Mouse (Mus musculus): ENCODE results near the gene Gm3012.
"Not testable (repeated sequence)": the region's sequence is repeated elsewhere in the genome, so short reads cannot be mapped to it uniquely, and the experiment has no call there.

Gm3012 gene

GRCm38 (mm10) chr14:3634212-3634611 lies at the start of gene Gm3012:
Gene Gm3012, plus strand, starts transcription at chr14:3634512.
- not testable (repeated sequence) for DNase-seq (ENCODE audit: low read depth, low spot score)

- DNase-seq (ENCODE audit: low read depth, low spot score), result not testable (repeated sequence)
Observed at GRCm38 (mm10) chr14:3651730-3652129, 17.4 kb downstream of the Gm3012 start, which contains the start of gene Gm3020. Gene Gm3020, plus strand, starts transcription at chr14:3652030.

- not testable (repeated sequence) for DNase-seq (ENCODE audit: low read depth, low spot score)
Observed at GRCm38 (mm10) chr14:3688483-3688882, 54.2 kb downstream of the Gm3012 start, which contains the start of gene Gm3043. Gene Gm3043, plus strand, starts transcription at chr14:3688783.
